Mouse (Mus musculus) embryo, embryonic 9.5 days (tissue): ENCODE data around the gene Dixdc1.

Experiments used
- DNase-seq: peaks from one replicate; pipeline ENCODE4 v3.0.0-alpha.2; 2017; ENCODE audit errors: extremely low spot score

Dixdc1 gene

DNA sequence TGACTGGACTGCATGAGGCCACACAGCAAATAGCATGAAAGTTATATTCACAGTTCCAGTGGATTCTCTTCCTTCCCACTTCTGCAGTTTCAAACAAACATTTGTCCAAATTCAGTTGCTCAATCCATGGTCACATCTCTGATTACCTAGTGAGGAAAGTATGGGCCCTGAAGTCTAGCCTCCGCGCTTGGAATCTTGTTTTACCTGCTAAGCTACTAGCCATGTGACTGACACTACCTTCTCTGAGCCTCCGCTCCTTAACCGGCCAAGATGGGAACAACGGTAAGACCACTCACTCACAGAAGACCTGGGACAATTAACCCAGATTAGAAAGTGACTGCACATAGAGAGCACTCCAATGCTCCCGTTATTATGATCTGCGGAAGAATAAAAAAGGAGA, 6.5 kb upstream of the Dixdc1 start:
- no peak for DNase-seq

GRCm38 (mm10) chr9:50742744-50743143, 3.4 kb upstream of the Dixdc1 start:
- no peak for DNase-seq

DNA sequence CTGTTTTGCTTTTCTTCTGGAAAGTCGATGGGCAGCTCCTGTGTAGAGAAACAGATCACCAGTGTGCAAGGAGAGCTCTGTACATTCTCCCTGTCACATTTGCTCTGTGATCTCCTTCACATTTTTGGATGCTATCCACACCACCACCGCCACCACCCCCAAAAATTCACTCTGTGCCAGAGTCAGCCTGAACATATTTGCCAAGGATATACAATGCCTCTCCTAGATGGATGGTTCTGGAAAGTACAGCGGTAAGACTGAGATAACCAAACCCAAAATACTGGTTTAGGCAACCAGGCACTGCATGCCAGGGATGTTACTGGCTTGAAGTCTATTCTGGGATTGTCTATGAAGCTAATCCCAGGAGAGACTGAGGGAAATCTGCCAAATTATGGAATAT, 2.9 kb upstream of the Dixdc1 start:
- DNase-seq, result no peak

DNA sequence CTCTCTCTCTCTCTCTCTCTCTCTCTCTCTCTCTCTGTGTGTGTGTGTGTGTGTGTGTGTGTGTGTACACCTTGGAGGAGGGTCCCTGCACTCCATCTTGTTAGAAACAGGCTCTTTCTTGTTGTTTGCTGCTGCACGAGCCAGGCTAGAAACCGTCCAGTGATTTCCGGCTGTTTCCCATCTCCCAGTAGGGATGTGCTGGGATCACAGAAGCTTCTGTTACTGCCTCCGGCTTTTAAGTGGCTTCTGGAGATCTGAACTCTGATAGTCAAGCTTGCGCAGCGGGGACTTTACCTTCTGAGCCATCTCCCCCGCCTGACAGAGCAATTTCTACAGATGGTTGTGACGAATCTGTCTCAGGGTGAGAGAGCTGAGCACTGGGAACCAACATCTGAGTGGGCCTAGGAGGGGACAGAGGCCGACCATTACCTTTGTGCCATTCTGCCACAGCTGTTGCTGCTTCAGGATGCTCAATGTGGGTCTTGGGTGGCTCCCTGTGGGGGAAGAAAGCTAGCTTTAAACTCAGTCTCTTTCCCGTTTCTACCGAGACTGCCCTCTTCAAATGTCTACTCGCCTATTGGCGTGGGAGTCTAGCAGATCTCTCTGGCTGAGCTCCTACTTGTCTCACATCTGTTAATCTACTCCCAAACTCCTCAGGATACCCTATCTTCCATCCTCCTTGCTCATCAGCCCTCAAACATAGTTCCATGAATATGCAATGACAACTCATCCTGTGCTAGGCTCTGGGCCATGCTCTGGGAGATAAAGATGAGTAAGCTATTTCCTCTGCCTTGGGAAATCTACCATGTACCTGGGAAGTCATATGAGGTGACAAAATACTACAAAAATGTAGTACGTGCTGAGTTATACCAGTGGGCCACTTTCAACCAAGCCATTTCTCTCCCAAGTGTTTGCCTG, 1.8 kb upstream of the Dixdc1 start:
- no peak for DNase-seq

DNA sequence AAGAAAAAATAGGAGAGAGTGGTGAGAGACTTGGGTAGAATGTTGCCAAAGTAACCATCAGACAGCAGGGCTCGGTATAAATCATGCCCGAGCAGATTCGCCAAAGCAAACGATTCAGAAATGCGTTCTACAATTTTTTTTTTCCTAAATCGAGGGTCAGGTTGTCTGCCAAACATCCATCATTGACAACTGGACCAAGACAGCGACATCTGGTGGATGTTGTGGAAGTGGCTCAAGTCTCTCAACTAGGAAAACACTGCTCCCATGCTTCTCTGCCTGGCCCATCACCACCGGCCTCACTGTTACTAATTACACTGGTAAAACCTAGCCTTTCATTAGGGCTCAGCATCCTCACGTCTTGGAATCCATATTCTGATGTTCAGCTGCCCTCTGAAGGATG, 4.3 kb downstream of the Dixdc1 start:
- peak; percentile 61 for DNase-seq

DNA sequence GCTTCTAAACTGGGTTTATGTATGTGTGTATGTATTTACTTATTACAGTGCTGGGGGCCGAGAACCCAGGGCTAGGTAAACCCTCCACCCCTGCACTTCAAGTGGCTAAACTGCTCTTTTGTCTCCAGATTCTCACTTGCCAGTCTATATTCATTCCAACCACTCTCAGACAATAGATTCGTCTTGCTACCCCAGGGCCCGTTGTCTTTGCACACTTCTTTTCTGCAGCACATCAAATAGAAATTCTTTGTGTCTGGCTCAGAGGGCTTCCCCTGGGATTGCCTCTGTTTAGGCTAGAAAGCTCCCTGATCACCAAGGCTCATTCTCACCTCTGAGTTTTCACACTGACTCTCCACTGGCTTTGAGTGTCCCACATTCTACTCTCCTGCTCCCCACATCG, 6.8 kb downstream of the Dixdc1 start:
- DNase-seq, result no peak

- no peak for DNase-seq
These were observed 9.7 kb downstream of the Dixdc1 start for GRCm38 (mm10) chr9:50729600-50729999.

DNA sequence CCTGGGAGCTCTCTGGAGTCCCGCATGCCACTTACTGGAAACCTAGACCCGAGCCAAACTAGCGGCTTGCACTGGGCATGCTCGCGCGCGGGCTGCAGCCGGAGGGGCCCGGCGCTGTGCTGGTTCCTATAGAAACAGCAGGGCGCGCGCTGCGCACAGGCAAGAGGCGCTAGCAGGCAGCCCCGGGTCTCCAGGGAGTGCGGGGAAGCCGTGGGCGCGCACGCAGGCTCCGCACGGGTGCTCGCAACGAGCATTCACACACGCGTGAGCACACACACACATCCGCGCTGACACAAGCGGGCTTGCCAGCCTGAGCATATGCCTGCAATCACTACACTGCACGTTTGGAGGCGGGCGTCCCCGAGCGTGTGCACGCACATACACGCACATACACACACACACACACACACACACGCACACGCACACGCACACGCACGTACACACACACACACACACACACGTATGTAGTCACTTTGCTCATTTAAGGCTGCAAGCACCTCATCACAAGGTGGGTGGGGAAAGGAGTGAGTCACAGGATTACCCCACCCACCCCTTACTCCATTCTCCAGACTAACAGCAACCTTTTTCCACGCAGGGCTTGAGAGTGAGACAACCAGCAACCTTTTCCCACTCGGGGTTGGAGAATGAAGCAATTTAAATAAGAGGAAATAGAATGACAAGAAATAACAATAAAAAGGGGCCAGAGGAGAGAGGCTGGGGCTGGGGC, 11.2 kb downstream of the Dixdc1 start:
- DNase-seq, result peak; percentile 85

DNA sequence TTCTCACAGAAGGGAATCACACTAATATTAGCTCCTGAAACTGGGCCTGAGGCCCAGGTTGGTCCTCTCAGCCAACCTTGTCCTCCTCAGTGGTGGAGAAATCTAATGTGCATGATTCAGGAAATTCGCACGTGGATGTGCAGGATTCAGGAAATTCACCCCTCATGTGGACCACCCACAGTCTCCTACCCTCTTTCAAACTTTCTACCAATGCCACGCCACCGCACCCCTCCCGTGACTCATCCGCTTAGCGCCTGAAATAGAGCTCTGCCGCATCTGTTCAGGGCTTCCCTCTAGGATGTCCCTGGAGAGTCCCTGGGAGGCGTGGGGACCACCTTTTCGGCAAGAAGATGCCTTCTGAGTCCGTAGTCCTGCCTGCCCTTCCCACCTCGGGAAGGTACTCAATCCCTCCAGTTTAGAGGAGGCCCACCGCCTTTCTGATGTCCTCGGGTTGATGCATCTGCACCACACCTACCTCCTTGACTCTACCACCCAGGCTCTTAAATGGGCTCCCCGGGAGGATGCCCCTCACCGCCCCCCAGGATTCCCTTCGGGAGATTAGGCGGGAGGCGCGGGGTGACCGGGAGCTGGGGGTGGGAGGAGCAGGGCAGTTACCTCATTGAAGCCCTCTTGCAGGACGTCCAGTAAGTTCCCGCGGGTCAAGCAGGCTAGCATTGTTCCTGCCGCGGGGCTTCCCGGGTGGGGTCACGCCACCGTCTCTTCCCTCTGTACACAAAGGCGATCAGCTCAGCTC, 12.0 kb downstream of the Dixdc1 start:
- DNase-seq, result no peak

DNA sequence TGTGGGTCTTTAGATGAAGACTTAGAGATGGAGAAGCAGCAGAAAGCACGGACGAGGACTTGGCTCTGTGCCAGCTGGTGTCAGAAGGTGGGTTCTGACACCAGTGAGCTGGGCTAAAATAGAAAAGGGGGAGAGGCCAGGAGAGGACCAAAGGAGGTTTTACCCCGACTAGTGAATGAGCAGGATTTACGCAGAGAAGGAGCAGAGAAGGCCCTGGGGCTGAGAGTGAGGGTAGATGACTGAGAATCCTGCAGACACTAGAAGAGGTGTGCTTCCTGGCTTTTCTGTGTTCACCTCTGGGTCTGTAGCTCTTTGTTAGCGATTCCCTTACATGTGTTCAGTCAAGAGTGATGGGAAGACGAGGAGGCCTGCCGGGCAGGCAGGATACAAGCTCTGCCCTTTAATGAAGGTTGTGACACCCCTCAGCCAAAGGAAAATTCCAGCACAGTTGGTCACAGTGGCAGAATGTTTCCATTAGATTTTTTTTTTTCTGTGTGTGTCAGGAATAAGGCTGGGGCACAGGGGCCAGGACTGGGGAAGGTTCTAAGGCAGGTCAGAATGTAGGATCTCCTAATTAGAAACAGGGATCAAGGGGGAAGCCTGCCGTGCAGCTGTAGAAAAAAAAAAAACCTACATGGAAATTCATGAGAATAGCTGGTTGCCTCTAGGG, 13.3 kb downstream of the Dixdc1 start:
- peak; percentile 41 for DNase-seq

DNA sequence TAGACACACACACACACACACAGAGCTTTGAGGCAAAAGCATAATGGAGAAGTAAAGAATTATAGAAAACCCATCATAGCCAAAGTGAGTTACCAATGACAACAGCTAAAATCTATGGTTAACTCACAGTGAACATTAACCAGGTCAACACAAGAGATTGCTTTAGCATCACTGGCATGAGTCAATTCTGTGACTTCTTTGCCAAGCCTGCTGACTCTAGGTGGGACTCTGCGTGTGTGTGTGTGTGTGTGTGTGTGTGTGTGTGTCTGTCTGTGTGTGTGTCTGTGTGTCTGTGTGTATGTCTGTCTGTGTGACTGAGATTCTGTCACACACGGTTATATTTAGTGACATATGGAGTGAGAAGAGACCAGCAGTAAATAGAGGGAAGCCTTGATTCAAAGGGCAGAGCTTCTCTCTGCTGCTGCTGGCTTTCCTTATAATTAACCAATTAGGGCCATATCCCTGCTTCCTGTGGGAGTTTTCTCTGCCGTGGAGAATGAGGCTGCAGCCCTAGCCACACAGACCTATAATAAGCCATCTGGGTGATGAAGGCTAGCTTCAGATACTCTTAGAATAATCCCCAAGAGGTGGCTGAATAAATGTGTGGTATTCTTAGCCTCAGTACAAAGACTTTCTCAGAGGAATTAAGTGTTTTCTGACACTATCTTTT, 14.5 kb downstream of the Dixdc1 start:
- no peak for DNase-seq

- no peak for DNase-seq
These were observed 15.2 kb downstream of the Dixdc1 start for GRCm38 (mm10) chr9:50724147-50724546.

- DNase-seq, result no peak
These were observed 15.9 kb downstream of the Dixdc1 start for GRCm38 (mm10) chr9:50723406-50723805.

DNA sequence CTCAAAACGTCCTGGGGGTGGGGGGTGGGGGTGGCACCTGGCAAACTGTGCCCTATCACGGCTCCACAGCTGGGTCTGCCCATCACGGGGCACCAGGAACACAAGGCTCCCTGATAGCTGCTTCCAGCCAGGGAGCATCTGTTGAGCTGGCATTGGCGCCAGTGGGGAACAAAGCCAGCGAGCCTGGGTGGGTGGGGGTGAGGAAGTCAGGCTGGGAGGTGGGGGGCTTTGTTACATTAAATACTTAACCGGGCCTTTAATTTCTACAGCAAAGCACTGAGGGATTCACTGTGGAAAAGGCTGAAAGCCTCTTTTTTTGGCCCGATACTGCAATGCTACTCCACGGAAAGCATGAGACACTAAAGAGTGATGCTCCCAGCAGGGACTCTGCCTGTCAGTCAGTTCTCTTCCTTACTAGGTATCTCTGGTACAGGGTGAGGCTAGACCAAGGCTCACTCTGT, 16.8 kb downstream of the Dixdc1 start:
- DNase-seq, result no peak

DNA sequence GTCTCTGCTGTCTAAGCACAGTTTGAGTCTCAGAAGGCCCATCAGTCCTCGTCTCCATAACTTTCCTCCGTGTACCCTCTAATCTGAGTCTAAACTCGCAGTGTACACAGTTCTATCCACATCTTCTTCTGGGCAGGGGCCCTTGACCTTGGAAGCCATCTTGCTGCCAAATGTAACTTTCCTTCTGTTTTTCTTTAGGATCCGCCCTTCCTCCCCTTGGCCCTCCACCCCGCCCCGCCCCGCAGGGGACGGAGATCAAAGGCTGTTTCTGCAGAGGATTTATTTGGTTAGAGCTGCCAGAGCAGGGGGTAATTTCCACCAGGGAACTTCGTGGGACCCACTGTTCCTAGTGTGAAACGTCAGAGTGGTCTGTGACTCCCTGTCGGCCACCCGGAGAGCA, 18.3 kb downstream of the Dixdc1 start:
- no peak for DNase-seq

GRCm38 (mm10) chr9:50718878-50719277, 20.4 kb downstream of the Dixdc1 start:
- no peak for DNase-seq

DNA sequence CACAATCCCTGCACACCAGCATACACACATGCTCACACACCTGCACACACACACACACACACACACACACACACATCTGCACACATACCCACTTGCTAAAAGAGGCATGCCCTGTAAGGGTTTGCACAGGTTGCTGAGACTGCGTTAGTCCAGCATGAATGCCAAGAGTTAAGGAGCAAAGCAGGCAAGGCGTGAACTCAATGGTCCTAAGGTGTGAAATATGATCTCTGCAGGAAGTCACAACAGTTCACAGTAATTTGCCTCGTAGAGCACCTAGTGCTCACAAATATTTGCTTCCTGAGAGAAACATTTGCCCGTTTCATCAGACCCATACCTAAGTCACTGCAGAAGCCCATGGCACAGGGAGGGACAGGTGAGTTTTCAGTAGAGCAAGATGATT, 25.1 kb downstream of the Dixdc1 start:
- no peak for DNase-seq

GRCm38 (mm10) chr9:50711337-50711736, 28.0 kb downstream of the Dixdc1 start:
- DNase-seq, result no peak

DNA sequence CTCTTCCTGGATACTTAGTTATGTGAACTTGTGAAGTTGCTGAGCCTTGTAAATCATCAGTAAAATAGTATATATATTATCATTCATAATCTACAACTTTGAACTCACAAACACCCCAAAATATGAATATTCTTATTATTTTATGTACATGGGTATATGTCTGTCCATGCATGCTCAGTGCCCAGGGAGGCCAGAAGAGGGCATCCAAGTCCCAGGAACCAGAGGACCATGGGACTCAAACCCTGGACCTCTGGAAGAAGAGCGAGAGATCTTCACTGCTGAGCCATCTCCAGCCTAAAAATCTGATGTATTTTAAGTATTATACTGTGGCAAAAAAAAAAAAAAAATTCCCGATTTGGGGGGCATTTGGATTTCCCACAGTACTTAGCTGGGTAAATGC, 30.2 kb downstream of the Dixdc1 start:
- DNase-seq, result no peak

DNA sequence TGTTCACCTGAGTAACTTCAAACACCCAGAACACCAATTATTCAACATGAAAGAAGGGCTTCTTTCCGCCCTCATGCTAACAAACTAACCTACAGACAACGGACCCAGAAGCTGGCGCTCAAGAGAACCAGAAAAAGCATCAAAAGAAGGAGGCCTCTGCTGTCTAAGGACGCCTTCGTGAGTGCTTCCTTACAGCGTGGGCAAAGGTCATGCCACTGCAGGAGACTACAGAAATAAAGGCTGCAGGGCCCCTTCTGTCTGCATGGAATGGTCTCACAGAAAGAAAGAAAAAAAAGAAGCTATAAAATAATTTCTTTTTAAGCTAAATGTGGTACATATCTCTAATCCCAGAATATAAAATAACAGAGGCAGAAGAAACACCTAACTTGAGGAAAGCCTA, 34.4 kb downstream of the Dixdc1 start:
- no peak for DNase-seq
